Mouse (Mus musculus) frontal cortex, postnatal 10 days (tissue): ENCODE results near the gene Lrp6.

Source experiments
- DNase-seq, 2 experiments: peaks; one replicate each; pipeline ENCODE4 v3.0.0; 2022; ENCODE audit warnings: low spot score in 2 of 2, mixed read lengths in 1 of 2

The Lrp6 gene

DNA sequence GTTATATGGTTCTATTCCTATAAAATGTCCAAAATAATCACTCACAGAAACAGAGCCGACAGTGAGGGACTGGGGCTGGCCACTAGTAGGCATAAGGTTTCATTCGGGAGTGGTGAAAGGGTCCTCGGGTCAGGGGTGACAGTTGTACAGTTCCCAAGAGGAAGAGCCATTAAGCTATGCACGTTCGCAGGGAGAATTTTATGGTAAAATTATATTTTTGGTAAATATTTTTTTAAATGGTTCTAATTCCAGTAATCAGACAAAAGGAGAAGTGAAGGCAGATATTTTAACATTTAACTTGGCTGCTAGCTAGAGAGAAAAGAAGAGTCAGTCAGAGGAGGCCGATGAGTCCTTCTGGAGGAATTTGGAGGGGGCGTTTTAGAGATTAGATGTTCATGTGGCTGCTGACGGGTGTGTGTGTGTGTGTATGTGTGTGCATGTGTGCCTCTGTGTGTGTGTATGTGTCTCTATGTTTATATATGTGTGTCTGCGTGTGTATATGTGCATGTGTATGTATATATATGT, 131.8 kb downstream of the Lrp6 start:
- no peak for DNase-seq

GRCm38 (mm10) chr6:134434044-134434443, 132.7 kb downstream of the Lrp6 start:
- DNase-seq: no peak

GRCm38 (mm10) chr6:134433281-134433680, 133.5 kb downstream of the Lrp6 start:
- DNase-seq: no peak

DNA sequence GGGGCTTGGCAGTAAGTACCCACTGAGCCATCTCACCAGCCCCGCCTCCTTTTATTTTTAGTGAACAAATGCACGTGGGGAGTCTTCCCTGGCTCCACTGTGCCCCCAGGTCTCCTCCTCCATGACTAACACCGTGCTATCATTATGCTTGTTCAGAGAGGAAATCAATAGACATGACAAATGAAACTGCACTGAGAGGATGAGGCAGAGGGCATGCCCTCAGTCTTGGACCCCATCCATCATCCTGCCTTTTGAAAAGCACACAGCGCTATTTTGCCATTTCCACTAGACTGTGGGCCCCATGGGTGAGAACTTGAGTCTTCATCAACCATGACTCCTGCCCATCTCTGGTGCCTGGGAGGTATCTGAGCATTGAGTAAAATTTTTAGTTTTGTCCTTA, 135.2 kb downstream of the Lrp6 start:
- no peak for DNase-seq

DNA sequence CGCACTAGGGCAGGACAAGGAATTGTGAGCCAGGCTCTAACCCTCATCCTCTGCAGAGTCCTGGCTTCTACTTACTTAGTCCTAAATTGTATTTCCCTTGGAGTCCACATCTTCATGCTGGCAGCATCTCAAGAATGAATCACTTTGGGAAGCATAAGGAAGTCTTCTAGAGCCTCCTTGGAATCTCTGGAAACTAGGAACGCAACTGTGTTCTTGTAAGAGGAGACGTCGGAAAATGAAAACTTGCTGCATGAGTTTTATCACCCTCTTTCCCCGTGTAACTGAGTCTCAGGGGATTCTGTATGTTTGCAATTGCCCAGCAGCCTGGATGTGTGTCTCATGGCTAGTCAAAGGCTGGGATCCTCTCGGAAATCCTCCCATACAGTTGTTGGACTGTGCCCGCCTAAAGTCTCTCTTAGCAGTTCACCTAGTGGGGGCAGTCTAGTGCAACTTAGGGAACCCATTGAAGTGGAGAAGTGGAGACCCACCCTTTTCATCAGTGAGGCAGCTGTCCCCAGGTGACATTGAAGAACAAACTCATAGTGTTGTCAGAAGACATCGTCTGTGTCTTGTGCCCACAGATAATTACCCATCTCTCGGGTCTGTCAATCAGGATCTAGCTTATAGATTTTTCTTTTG, 136.5 kb downstream of the Lrp6 start:
- no peak for DNase-seq

- no peak for DNase-seq
Measured at GRCm38 (mm10) chr6:134428455-134428854, 138.3 kb downstream of the Lrp6 start.

- no peak for DNase-seq
Measured at GRCm38 (mm10) chr6:134427165-134427564, 139.6 kb downstream of the Lrp6 start.

DNA sequence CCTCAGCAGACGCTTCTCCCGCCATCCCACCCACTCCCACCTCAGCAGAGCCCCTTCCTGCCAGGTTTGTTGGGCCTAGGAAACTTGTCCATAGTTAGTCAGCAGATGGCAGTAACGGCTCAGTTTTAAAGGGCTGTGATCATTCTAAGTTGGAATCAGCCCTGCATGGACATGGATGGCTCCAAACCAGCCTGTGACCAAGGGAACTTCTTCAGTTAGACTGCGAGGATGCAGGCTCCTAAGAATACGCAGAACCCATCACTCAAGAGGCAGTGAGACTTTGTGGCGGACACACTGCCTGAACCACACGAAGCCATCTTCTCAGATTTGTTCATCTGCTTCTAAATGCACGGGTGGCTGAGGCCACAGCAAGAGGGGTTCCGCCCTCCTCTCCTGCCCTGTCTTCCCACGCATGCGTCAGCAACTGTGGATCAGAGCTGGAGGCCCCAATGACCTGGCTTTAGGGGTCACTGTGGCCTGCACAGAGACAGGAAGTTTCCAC, 141.5 kb downstream of the Lrp6 start:
- peak in 1 of 2 experiments; percentile 62 for DNase-seq

DNA sequence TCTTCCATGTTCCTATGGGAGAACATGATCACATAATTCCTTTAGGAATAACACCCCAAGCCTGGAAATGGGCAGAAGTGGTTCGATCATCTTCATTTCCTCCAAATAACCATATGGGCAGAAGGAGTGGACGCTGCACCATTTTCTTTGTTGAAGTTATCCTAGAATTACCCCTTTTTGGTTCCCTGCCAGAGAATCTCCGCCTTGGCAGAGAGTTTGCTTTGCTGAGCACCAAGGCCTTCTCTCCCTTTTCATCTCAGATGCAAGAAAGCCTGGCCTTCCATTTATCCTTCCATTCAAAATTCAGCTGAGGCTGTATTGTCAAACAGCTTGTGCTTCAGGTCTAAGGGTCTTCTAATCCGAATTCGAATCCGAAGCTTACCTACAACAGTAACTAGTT, 144.8 kb downstream of the Lrp6 start:
- DNase-seq: no peak

DNA sequence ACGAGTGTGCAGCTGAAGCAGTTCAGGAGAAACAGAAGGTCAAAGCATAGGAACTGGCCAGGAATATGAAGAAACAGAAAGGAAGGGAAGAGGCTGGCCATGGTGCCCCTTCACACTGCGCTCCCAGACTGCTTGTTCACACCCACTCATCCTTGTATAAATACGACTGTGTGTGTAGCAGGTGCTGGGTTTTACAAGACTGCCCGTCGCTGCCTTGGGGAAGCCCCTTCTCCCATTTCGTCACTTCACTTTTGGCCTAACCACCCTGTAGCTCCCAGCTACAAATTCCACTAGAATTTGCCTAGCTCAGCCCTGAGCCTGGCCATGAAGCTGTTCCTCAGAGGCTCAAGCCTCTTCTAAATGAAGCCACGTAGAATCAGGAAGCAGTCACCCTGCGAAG, 146.4 kb downstream of the Lrp6 start:
- no peak for DNase-seq

DNA sequence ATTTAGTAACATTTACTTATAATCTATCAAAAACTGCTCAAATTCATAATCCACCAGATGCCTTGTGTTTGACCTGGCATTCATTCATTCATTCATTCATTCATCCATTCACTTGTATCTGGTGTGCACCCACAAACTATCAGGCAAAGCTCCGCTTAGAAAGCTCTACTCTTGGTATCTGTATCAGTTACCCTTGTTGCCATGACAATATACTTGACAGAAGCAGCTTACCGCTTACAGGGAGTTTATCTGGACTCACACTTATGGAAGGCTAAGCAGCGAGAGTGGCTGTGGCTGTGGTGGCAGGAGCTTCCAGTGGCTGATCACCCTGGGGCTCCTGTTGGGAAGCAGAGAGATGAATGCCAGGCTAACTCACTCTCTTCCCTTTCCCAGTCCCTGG, 148.9 kb downstream of the Lrp6 start:
- DNase-seq: no peak

GRCm38 (mm10) chr6:134416556-134417105, 150.1 kb downstream of the Lrp6 start:
- DNase-seq: no peak

DNA sequence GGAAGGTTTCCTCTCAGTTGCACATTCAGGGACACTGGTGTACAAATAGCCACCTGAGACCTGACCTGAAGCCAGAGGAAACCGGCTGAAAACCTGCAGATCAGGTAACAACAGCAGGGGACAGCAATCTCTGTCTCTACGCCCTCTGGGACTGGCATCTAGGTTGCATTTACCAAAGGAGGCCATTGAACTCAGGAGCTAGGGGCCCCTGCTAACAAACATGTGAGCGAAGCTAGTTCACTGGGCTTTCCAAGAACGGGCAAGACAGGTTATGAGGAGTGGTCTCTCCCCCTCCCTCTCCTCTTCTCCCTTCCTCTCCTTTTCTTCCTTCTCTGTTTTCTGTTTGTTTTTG, 152.3 kb downstream of the Lrp6 start:
- DNase-seq: no peak

- no peak for DNase-seq
Measured at GRCm38 (mm10) chr6:134413706-134414531, 152.8 kb downstream of the Lrp6 start.

- DNase-seq: no peak
Measured at GRCm38 (mm10) chr6:134407226-134407625, 159.5 kb downstream of the Lrp6 start.

DNA sequence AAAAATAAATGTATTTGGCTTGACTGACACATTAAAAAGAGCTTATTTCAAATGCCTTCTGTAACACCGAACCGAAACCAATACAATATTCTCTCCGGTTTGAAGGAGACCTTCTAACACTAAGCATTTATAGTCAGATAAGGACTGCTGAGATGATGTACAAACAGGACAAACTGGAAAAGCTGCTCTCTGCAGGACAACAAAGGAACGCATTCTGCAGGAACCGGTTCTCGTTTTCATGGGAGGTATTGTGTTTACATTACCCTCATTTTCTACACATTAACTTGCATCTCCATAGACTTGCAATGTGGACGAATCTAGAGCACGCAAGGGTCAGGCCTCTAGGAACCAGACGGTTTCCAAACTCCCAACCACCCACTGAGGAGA, 163.1 kb downstream of the Lrp6 start:
- DNase-seq: no peak

- peak in 1 of 2 experiments; percentile 56 for DNase-seq
Measured at GRCm38 (mm10) chr6:134402914-134403683, 163.7 kb downstream of the Lrp6 start.
